Mouse (Mus musculus): ENCODE results near the gene Gm45837.

The Gm45837 gene

DNA sequence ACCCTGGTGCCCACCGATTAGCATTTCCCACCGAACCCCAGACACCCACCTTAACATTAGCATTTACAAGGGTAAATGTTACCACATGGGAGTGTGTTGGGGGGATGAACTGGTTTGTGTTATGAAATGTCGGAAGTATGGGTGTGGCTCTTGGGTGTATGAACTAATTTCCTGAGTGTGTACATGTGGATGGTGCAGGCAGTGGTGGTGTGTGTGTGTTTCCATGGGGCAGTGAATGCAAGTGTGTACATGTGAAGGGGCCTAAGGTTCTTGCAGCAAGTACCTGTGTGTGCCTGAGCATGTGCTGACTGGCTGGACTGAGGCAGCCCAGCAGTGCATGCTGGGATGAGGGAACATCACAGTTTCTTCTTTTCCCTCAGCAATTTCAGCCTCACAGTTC lies 87.7 kb downstream of the Gm45837 start:
- in situ Hi-C loops (cut with MboI, MseI): no loop called here

DNA sequence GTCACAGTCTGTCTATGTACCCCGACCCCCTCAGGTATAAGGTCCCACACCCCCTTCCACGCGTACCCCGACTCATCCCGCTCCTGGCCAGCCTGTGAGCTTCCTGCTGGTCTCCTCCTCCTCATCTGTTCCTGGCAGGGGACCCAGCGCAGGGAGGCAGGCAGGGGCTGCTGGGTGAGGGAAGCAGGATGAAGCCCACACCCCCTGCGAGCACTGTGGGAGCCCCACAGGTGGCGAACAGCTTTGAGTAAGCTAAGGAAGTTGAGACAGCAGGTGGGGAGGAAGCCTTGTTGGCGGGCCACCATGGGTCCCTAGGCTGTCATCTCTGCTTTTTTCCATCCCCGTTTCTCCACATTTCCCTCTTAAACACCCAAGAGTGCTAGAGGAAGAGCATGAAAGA lies 88.6 kb downstream of the Gm45837 start:
- in situ Hi-C loops (cut with MboI, MseI): no loop called here

DNA sequence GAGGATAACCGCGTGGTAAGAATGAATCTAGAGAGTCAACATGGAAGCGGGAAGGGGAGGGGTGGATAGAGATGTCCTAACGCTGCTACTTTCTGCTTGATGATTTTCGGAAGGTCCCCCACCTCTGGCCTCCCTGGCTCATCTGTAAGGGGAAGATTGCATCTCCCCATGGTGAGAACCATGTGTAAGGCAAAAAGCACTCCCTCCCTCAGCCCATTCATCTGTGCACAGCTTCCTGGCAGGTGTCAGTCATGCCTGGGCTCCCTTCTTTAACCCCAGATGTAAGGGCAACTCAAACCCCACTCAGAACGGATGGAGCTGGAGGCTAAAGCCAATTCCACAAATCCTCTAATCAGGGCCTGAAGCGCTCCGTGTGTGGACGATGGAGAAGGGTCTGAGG lies 89.0 kb downstream of the Gm45837 start:
- in situ Hi-C loops (cut with MboI, MseI): loop anchor here (5.0 kb wide), 1 partner anchor 47 kb away; no protein-coding TSS in a partner anchor

DNA sequence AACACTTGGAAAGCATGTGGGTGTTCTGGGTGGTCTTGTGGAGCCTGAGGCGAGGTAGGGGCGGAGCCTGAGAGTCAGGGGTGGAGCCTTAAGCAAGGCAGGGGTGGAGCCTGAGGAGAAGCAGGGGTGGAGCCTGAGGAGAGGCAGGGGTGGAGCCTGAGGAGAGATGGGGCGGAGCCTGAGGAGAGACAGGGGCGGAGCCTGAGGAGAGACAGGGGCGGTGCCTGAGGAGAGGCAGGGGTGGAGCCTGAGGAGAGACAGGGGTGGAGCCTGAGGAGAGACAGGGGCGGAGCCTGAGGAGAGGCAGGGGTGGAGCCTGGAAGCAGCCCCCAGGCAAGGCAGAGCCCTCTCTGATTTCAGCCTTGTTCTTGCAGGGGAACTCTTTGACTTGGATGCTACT lies 90.5 kb downstream of the Gm45837 start:
- in situ Hi-C loops (cut with MboI, MseI): loop anchor here (5.0 kb wide), 1 partner anchor 49 kb away; no protein-coding TSS in a partner anchor

DNA sequence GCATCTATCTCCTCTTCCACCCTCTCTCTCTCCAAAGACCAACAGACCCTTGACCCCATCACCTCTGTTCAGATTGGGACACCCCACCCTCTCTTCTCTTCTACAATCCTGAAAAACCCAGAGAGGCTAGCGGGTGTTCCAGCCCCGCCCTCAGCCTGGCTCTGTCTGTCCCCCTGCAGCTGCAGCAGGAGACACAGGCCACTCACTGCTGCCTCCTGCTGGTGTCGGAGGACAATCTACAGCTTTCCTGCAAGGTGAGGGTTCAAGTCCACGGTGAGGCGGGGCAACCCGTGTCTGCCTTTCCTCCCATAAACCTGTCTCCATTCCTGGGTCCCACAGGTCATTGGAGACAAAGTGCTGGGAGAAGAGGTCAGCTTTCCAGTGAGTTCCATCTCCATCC lies 91.0 kb downstream of the Gm45837 start:
- in situ Hi-C loops (cut with MboI, MseI): loop anchor here (5.0 kb wide), 1 partner anchor 49 kb away; no protein-coding TSS in a partner anchor

DNA sequence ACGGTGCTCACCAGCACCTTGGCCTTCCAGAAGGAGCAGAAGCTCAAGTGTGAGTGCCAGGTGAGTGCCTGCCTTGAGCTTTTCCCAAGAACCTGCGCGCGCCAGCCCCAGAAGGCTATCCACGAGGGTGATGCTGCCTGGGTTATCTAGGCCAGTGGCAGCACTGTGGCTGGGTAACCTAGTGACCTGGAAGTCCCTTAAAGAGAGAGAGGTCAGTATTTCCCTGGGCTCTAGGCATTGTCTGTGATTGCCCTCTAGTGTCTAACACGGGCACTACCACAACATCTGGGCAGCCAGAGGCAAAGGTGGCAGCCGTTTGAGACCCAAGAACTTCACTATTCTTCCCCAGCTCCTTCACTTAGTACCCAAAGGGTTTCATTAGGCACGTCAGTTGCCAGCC lies 92.7 kb downstream of the Gm45837 start:
- in situ Hi-C loops (cut with MboI, MseI): loop anchor here (5.0 kb wide), 1 partner anchor 51 kb away; no protein-coding TSS in a partner anchor

DNA sequence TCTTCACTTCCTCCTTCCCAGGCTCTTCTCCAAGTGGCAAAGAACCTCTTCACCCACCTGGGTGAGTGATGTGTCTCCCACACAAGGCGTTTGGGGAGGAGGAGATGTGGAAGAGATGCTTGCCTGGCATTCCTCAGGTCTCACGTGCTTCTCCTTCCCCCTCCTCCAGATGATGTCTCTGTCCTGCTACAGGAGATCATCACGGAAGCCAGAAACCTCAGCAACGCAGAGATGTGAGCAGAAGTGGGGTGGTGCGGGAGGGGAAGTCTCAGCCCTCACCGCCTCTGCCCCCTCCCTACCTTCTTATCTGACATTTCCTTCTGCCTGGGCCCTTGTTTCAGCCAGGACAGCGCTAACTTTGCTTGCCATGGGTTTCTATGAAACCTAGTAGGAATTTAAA lies 93.1 kb downstream of the Gm45837 start:
- in situ Hi-C loops (cut with MboI, MseI): loop anchor here (5.0 kb wide), 1 partner anchor 52 kb away; no protein-coding TSS in a partner anchor

DNA sequence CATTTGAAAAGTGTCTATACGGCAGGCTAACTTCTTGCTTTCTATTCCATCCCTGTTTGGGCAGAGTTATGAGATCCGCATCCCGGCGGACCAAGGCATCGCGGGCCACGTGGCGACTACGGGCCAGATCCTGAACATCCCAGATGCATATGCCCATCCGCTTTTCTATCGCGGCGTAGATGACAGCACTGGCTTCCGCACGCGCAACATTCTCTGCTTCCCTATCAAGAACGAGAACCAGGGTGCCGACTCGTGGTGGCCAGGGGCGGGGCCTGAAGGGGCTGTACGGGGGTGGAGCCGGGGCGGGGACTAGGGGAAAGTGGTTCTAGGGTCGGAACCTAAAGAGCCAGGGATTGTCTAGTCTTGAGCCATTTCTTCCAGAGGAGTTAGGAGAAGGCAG lies 93.8 kb downstream of the Gm45837 start:
- in situ Hi-C loops (cut with MboI, MseI): loop anchor here (5.0 kb wide), 1 partner anchor 52 kb away; no protein-coding TSS in a partner anchor

DNA sequence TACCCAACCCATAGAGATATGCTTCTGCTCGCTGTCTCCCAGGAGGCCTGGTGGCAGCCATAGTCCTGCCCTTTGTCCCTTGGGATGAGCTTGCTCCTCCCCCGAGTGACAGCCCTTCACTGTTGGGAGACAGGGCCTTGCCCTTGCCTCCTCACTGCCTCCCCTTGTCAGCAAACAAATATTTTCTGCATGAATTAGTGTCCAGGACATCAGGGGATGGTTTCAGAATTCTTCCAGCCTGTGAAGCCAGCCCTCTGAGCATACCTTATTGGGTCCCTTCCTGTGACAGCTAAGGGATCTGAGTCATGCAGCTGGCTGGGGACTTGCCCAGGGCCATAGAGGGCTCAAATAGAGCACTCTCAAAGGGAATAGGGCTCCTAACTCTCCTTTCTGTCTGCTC lies 98.5 kb downstream of the Gm45837 start:
- in situ Hi-C loops (cut with MboI, MseI): no loop called here

DNA sequence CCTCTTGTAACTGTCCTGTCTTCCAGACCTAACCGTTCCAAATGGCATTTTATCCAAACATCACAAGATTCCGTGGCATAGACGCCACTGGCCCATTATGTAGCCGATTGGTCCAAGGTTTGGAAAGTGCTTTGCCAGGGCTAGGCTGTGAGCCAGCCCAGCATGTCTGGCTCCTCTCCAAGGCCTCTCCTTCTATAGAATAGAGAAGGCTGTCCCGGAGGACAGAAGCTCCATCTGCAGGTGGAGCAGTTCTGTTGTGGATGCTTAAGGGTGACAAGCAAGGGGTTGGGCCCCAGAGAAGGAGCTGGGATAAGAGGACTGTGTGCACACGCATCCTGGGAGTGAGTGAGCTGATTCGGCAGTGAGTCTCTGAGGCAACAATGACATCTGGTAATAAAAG lies 103.0 kb downstream of the Gm45837 start:
- in situ Hi-C loops (cut with MboI, MseI): no loop called here

DNA sequence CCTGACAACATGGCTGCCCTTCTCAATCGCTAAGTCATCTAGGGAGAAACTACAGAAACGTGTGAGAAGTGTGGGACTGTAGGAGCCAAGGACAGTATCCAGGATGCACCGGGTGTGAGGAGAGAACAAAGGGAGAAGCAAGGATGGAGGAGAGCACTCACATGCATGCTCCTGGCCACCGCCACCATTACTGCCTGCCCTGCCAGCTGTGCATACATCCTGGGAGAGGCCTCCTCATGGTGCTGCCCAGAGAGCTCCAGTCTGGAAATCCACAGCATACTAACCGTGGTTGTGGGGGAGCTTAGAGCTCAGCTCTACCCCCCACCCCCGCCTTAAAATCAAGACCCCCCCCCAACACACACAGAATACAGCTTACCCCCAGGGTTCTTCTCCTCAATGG lies 104.1 kb downstream of the Gm45837 start:
- in situ Hi-C loops (cut with MboI, MseI): no loop called here

DNA sequence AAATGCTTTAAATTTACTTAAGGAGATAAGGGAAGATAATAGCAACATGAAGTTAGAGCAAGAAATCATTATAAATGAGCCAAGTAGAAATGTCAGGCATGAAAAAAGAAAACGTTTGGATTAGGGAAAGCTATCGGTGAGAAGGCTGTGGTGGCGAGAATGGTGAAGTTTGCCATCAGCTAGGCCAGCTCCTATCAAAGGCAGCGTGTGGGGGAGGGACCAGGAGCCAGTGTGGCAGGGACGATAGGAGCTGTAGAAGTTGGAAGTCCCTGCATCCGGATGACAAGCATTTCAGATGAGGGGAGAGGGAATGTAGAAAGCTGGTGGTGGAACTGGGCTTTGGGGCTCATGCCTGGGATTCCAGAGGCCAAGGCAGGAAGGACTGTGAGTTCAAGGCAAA lies 104.6 kb downstream of the Gm45837 start:
- in situ Hi-C loops (cut with MboI, MseI): no loop called here

DNA sequence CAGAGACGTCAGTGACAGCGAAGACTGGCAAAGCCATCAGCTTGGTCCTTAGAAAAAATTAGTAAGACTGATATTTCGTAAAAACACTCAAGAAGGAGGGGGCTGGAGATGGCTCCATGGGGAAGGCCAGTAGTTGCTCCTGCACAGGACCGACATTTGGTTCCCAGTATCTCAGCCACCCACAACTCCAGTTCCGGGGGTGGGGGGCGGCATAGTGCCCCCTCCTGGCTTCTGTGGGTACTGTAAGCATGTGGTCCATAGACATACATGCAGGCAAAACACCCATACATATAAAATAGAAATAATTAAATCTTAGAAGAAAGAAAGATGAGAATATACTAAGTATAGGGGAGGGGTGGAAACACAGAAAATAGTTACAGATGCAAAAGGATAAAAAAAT lies 105.8 kb downstream of the Gm45837 start:
- in situ Hi-C loops (cut with MboI, MseI): no loop called here

DNA sequence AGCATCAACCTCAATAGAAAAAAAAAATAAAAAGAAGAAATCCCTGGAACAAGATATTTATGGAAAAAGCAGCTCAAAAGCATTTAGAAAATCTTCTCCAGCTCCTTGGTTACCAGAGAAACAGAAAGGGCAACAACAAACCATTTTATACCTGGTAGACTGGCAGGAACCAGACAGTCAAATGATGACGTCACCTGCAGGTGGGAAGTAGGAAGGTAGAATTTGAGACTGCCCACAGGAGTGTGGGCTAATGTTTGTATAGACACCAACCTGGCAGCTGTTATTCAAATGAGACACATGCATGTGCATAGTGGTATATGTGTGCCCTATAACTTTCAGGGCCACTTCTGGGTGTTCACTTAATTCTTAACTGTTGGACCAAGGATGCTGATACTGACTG lies 111.0 kb downstream of the Gm45837 start:
- in situ Hi-C loops (cut with MboI, MseI): no loop called here

DNA sequence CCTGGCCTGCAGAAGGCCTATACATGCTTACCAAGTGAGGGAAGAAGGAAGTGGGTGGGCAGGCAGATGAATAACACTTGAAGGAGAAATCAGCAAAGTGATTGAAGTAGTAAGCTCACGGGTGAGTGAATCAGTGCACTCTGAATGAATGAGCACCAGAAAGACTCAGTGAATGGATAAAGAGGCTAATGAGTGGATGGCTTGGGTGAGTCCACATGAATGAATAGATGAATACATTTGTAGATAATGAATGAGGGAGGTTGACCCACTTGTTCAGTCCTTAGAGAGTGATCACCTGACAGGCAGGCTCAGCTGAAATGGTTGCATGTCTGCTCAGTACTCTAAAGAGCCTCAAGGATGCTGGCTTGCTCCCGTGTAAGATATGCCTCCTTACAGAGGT lies 112.5 kb downstream of the Gm45837 start:
- in situ Hi-C loops (cut with MboI, MseI): no loop called here

DNA sequence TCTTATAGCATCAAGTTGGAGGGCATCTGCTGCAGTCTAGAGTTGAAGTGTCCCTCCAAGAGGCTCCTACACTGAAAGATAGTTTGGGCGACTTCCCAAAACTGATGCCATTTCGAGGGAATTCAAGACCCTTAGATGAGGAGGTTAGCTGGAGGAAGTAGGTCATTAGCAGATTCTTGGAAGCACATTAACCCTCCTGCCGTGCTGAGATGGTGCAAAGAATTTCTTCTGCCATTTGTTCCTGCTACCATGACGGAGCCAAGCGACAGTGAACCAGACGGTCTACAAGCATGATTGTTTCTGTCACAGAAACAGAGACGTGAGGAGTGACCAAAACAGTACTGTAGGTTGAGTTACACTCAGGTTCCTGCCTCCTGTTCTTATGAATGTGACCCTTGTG lies 115.8 kb downstream of the Gm45837 start:
- in situ Hi-C loops (cut with MboI, MseI): no loop called here

DNA sequence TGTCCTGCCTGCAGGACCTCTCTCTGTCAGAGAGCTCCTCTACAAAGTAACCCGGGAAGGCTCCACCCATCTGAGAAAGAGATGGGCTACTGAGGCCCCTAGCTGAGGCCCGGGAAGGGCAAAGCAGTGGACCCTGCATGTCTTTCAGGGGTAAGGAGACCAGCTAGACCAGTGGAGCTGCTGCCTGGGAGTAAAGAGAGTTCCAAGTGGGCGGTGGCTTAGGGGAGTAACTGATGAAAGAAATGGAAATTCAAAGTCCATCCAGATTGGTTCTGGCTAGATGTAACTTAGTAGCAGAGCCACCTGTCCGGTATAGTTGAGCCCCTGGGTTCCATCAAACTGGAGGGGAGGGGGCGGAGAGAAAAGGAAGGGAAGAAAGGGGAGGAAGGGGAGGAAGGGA lies 123.7 kb downstream of the Gm45837 start:
- in situ Hi-C loops (cut with MboI, MseI): no loop called here

DNA sequence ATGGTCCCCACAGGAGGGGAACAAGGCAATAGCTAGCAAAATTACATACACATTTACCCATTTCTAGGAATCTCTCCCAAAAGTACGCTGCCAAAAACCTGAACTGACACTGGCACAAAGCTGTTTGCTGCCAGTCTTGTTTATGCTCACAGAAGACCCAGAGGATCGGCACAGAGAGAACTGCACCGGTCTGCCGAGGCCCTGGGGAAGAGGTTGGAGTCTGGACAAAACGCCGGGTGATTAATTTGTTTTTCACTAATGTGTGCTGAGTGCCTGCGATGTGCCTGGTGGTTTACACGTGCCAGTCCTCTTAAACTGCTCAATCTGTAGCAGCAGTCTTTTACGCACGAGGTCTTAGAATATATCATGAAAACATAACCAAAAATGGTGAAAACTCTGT lies 124.4 kb downstream of the Gm45837 start:
- in situ Hi-C loops (cut with MboI, MseI): no loop called here

DNA sequence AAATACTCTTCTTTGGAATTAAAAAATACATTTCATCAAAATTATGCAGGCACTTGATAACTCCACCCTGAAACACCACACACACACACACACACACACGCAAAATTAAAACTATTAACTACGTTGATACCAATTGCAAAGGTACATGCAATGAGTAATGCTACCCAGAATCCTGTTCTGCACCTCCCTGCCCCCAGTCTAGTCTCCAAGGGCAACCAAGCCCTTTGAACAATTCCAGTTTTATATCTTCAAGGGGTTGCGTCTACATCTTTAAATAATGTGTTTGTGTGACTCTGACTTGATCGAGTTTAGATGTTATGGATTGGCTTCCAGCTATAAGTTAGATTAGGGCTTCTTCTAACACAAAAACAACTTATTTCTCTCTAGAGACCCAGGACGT lies 124.8 kb downstream of the Gm45837 start:
- in situ Hi-C loops (cut with MboI, MseI): no loop called here

DNA sequence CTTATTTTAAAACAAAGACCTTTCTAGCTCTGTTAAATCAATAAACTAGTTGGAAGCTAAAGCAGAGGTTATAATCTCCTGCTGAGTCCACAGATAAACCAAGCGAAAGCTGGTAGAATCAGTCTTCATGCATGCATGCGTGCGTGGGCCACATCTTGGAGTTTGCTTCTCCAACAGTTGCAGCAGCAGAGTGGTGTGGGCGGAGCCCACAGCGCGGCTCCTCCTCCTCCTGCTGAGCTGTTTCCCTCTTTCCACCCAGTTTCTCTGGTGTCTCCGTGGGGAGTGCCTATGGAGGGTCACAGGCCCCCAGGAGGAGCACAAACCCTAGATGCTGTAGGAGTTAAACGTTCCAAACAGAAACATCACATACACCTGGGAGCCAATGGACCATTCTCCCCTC lies 126.9 kb downstream of the Gm45837 start:
- in situ Hi-C loops (cut with MboI, MseI): no loop called here

DNA sequence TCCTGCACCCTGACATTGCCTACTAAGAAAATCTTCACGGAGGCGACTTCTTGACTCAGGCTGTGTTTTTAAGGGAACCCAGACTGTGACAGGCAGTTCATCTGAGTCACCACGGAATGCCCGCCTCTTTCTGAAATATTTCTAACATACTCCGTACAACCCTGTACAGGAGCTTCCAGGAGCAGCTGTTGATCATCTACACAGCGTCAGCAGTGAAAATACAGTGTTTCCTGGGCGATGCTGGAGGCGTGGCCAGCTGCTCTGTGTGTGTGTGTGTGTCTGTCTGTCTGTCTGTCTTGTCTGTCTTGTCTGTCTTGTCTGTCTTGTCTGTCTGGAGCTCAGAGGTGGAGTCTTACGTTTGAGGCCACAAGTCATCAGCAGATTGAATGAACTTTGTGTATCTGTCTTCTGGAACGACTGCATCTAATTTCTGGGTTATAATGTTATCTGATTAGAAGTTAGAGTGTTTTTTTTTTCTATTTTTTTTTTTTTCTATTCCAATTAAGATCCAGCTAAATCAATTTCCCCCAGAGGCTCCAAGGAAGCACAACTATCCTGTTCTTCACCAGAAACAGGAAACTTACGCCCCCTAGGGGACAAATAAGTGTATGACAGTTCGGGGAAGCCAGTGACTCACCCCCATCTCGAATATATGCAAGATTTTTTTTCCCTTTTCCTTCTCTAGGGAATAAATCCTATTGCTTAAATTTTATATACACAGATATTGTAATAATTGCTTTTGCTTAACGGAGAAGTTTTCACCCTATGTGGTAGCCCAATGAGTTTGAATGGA lies 127.7 kb downstream of the Gm45837 start:
- in situ Hi-C loops (cut with MboI, MseI): no loop called here

DNA sequence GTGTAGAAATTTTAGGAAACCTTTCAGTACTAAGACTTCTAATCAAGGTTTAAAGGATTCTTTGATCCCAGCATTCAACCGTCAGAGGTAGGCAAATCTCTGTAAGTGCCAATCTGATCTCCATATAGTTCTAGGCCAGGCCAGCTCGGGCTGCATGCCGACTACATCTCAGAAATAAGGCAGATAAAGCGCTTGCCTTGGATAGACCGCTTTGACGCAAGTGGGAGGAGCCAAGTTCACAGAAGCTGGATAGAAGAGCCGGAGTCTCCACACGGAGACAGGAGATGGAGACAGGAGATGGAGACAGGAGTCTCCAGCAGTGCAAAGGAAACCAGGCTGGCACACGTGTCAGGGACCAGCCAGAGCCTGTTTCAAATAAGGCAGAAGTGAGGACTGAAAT lies 129.1 kb downstream of the Gm45837 start:
- in situ Hi-C loops (cut with MboI, MseI): loop anchor here in 1 of 2 experiments (5.0 kb wide), 1 partner anchor 83 kb away; no protein-coding TSS in a partner anchor

DNA sequence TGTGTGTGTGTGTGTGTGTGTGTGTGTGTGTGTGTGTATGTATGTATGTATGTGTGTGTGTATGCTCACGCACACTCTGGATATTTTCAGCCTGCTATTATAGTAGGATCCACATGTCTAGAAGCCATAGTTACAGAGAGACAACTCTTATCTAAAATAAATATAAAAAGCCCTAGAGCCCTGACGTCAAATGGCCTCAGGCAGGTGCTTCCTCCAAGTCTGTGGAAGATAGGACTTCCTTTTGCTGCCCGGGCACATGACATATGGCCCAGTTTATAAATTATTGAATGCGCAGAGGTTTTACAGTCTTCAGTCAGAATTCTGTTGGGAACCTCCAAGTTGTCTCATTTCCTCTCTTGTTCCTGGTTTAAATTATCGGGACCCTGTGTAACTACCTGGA lies 130.0 kb downstream of the Gm45837 start:
- in situ Hi-C loops (cut with MboI, MseI): loop anchor here in 1 of 2 experiments (5.0 kb wide), 1 partner anchor 82 kb away; no protein-coding TSS in a partner anchor
